Mouse (Mus musculus) embryonic facial prominence, embryonic 12.5 days (tissue): Measurements from ENCODE around the gene Slit1. TPM values are rescaled to one million over a fixed set of nuclear protein-coding genes. Genes with fewer than 3 reads are reported as not detected.

Experiments used
- ATAC-seq: fragments of 200-750 bp; cut with Nextera tagmentation; 2 replicates; pipeline ENCODE4 v1.8.0; 2017; ENCODE audit not compliant: insufficient number of reproducible peaks, insufficient read depth, low FRiP score, low TSS enrichment
- H3K27ac ChIP-seq: fragments of 300-500 bp; sonication (generic); 2 replicates; pipeline ENCODE4 v1.5.1; 2016; ENCODE audit warnings: mild to moderate bottlenecking
- H3K27me3 ChIP-seq: fragments of 300-500 bp; sonication (generic); 2 replicates; pipeline ENCODE4 v1.6.1; 2016; ENCODE audit warnings: mild to moderate bottlenecking, moderate library complexity
- H3K36me3 ChIP-seq: fragments of 300-500 bp; sonication (generic); 2 replicates; pipeline ENCODE4 v1.6.1; 2016; ENCODE audit warnings: mild to moderate bottlenecking
- H3K4me1 ChIP-seq: fragments of 300-500 bp; sonication (generic); 2 replicates; pipeline ENCODE4 v1.6.1; 2016
- H3K4me2 ChIP-seq: fragments of 300-500 bp; sonication (generic); replicated peaks from 2 replicates; pipeline ENCODE4 v1.6.1; 2016; ENCODE audit warnings: mild to moderate bottlenecking, moderate library complexity
- H3K4me3 ChIP-seq: fragments of 300-500 bp; sonication (generic); 2 replicates; pipeline ENCODE4 v1.5.1; 2016; ENCODE audit warnings: mild to moderate bottlenecking
- H3K9ac ChIP-seq: fragments of 300-500 bp; sonication (generic); 2 replicates; pipeline ENCODE4 v1.6.1; 2016; ENCODE audit warnings: mild to moderate bottlenecking, moderate library complexity
- H3K9me3 ChIP-seq: fragments of 300-500 bp; sonication (generic); 2 replicates; pipeline ENCODE4 v1.6.1; 2016; ENCODE audit warnings: mild to moderate bottlenecking, moderate library complexity
- WGBS: fragments of 180-500 bp; shearing (Covaris S2); methylation state at CpG from one replicate; pipeline ENCODE4 v1.1.7; 2016; 5-methylcytosine and 5-hydroxymethylcytosine counted together
- polyA plus RNA-seq: library from polyadenylated mRNA; unstranded; fragments of >200 nt; fragmentation: Nextera tagmentation; extraction: Ambion mirVana; gene quantifications from 2 replicates; pipeline ENCODE4 v1.2.1, GENCODE M21; 2016

The Slit1 gene
- polyA plus RNA-seq, 1 experiment from 2014 or later, result 1.4 TPM

GRCm38 (mm10) chr19:41582918-41583514 is 160.4 kb downstream of the Slit1 start:
- Histone ChIP-seq H3K4me2 (no peak overlapping the region), H3K27me3 (no peaks in the 10 kb centered on the region), H3K4me1 (no peaks in the 10 kb centered on the region), H3K9ac (no peak overlapping the region), H3K36me3 (peaks cover 48% of the 10 kb centered on the region), H3K9me3 (no peaks in the 10 kb centered on the region), H3K4me3 (no peak overlapping the region), H3K27ac (no peak overlapping the region)
- 96% methylated on average over 5 of the region's 5 CpGs for WGBS
- ATAC-seq, result no peak

- no peak within 1 kb of the TSS for H3K4me2 ChIP-seq
- no peaks in the 10 kb centered on the region for H3K4me1 ChIP-seq
- H3K4me3 ChIP-seq, result no peak within 1 kb of the TSS
- H3K27me3 ChIP-seq, result no peaks in the 10 kb centered on the region
- no peak within 1 kb of the TSS for H3K27ac ChIP-seq
- no peaks in the 10 kb centered on the region for H3K9me3 ChIP-seq
- H3K9ac ChIP-seq, result no peak within 1 kb of the TSS
- H3K36me3 ChIP-seq, result peaks cover 48% of the 10 kb centered on the region
- ATAC-seq, result no peak
- 92% methylated on average over 23 of the region's 23 CpGs for WGBS
These were observed 161.6 kb downstream of the Slit1 start, which contains the start of gene Gm340 for GRCm38 (mm10) chr19:41581706-41582420. Gene Gm340 (plus strand): TSS chr19:41582370.

- Histone ChIP-seq H3K4me1 (0 out of 2 replicates have a peak, but pooled peaks cover 6% of the 10 kb centered on the region), H3K4me3 (no peak overlapping the region), H3K9ac (no peak overlapping the region), H3K27me3 (no peaks in the 10 kb centered on the region), H3K27ac (no peak overlapping the region), H3K4me2 (no peak overlapping the region), H3K9me3 (no peaks in the 10 kb centered on the region), H3K36me3 (peaks cover 29% of the 10 kb centered on the region)
- no peak for ATAC-seq
- 91% methylated on average over 4 of the region's 4 CpGs for WGBS
These were observed 164.0 kb downstream of the Slit1 start for GRCm38 (mm10) chr19:41579311-41579920.

- H3K4me2 ChIP-seq, result no peak overlapping the region
- H3K27ac ChIP-seq, result no peak overlapping the region
- H3K9ac ChIP-seq, result no peak overlapping the region
- no peak overlapping the region for H3K4me3 ChIP-seq
- ATAC-seq, result no peak
- no peaks in the 10 kb centered on the region for H3K27me3 ChIP-seq
- H3K36me3 ChIP-seq, result peaks cover 11% of the 10 kb centered on the region
- H3K4me1 ChIP-seq, result 0 out of 2 replicates have a peak, but pooled peaks cover 8% of the 10 kb centered on the region
- H3K9me3 ChIP-seq, result no peaks in the 10 kb centered on the region
These were observed 165.9 kb downstream of the Slit1 start for GRCm38 (mm10) chr19:41577576-41577975.

GRCm38 (mm10) chr19:41573700-41574099 is 169.8 kb downstream of the Slit1 start:
- H3K4me2 ChIP-seq, result no peak overlapping the region
- H3K9me3 ChIP-seq, result no peaks in the 10 kb centered on the region
- no peaks in the 10 kb centered on the region for H3K27me3 ChIP-seq
- 95% methylated on average over 2 of the region's 2 CpGs for WGBS
- no peak for ATAC-seq
- no peak overlapping the region for H3K4me3 ChIP-seq
- H3K27ac ChIP-seq, result no peak overlapping the region
- H3K36me3 ChIP-seq, result no peaks in the 10 kb centered on the region
- no peak overlapping the region for H3K9ac ChIP-seq
- H3K4me1 ChIP-seq, result 0 out of 2 replicates have a peak, but pooled peaks cover 9% of the 10 kb centered on the region

- Histone ChIP-seq H3K27me3 (no peaks in the 10 kb centered on the region), H3K9me3 (no peaks in the 10 kb centered on the region), H3K9ac (no peak overlapping the region), H3K27ac (no peak overlapping the region), H3K4me3 (no peak overlapping the region), H3K4me1 (0 out of 2 replicates have a peak, but pooled peaks cover 4% of the 10 kb centered on the region), H3K36me3 (no peaks in the 10 kb centered on the region), H3K4me2 (no peak overlapping the region)
- 70% methylated on average over 2 of the region's 2 CpGs for WGBS
- no peak for ATAC-seq
These were observed 174.7 kb downstream of the Slit1 start for GRCm38 (mm10) chr19:41568791-41569190.

- Histone ChIP-seq H3K36me3 (peaks cover 17% of the 10 kb centered on the region), H3K27ac (no peak overlapping the region), H3K4me3 (no peak overlapping the region), H3K4me1 (0 out of 2 replicates have a peak, but pooled peaks cover 5% of the 10 kb centered on the region), H3K4me2 (no peak overlapping the region), H3K9ac (no peak overlapping the region), H3K9me3 (no peaks in the 10 kb centered on the region), H3K27me3 (no peaks in the 10 kb centered on the region)
- no peak for ATAC-seq
- WGBS, result 77% methylated on average over 3 of the region's 3 CpGs
These were observed 182.6 kb downstream of the Slit1 start for GRCm38 (mm10) chr19:41560856-41561255.

- Histone ChIP-seq H3K9me3 (no peaks in the 10 kb centered on the region), H3K27me3 (no peaks in the 10 kb centered on the region), H3K4me3 (no peak overlapping the region), H3K36me3 (peaks cover 22% of the 10 kb centered on the region), H3K9ac (no peak overlapping the region), H3K27ac (no peak overlapping the region), H3K4me1 (0 out of 2 replicates have a peak, but pooled peaks cover 5% of the 10 kb centered on the region), H3K4me2 (no peak overlapping the region)
- no peak for ATAC-seq
- WGBS, result 84% methylated on average over 9 of the region's 9 CpGs
These were observed 184.5 kb downstream of the Slit1 start for GRCm38 (mm10) chr19:41558891-41559486.

GRCm38 (mm10) chr19:41557491-41557890 is 186.0 kb downstream of the Slit1 start:
- no peak for ATAC-seq
- Histone ChIP-seq H3K9me3 (no peaks in the 10 kb centered on the region), H3K4me2 (no peak overlapping the region), H3K4me3 (no peak overlapping the region), H3K27ac (no peak overlapping the region), H3K36me3 (peaks cover 25% of the 10 kb centered on the region), H3K4me1 (no peaks in the 10 kb centered on the region), H3K27me3 (no peaks in the 10 kb centered on the region), H3K9ac (no peak overlapping the region)
- WGBS, result 86% methylated on average over 4 of the region's 4 CpGs

- 88% methylated on average over 4 of the region's 4 CpGs for WGBS
- H3K36me3 ChIP-seq, result peaks cover 28% of the 10 kb centered on the region
- H3K4me2 ChIP-seq, result no peak overlapping the region
- ATAC-seq, result no peak
- H3K4me1 ChIP-seq, result no peaks in the 10 kb centered on the region
- H3K9me3 ChIP-seq, result no peaks in the 10 kb centered on the region
- H3K9ac ChIP-seq, result no peak overlapping the region
- no peak overlapping the region for H3K27ac ChIP-seq
- H3K4me3 ChIP-seq, result no peak overlapping the region
- no peaks in the 10 kb centered on the region for H3K27me3 ChIP-seq
These were observed 186.5 kb downstream of the Slit1 start for GRCm38 (mm10) chr19:41556981-41557380.
